Mouse (Mus musculus): ENCODE results near the gene Pde4b.

GRCm38 (mm10) chr4:102287172-102287571, 199.8 kb downstream of the Pde4b start:
- TF ChIP-seq SRF (IDR thresholded peaks at IDR 0.05; ENCODE audit: control insufficient read depth, insufficient read length, low read depth) (no peak), MYOG (IDR thresholded peaks at IDR 0.05; ENCODE audit: control insufficient read depth in 1 of 3, insufficient read depth in 1 of 3, insufficient read length in 2 of 3, low read depth in 2 of 3) (no peak)

Measured in myocyte (in vitro differentiated cells).